Mouse (Mus musculus) CH12.LX (cell line): ENCODE measurements around the gene 6430548M08Rik. TPM values are rescaled to one million over a fixed set of nuclear protein-coding genes. Genes with fewer than 3 reads are reported as not detected.

Experiments
- DNase-seq: peaks from one replicate; pipeline ENCODE4 v3.0.0-alpha.2; 2013; ENCODE audit errors: extremely low read depth
- H3K27ac ChIP-seq: 2 replicates; pipeline ENCODE4 v1.5.1; 2012; ENCODE audit warnings: low read depth, mild to moderate bottlenecking, control low read depth, moderate library complexity; ENCODE audit not compliant: insufficient read depth
- H3K27me3 ChIP-seq: replicated peaks from 2 replicates; pipeline ENCODE3; 2012; ENCODE audit warnings: inconsistent platforms
- H3K36me3 ChIP-seq, 2 experiments: replicated peaks in 1 of 2; 2 replicates each; pipeline versions ENCODE3 to v1.6.1; 2012; ENCODE audit warnings: inconsistent platforms in 1 of 2, low read length in 1 of 2, mild to moderate bottlenecking in 1 of 2, mixed read lengths in 1 of 2, moderate library complexity in 1 of 2; ENCODE audit not compliant: control insufficient read depth in 1 of 2, insufficient read depth in 1 of 2
- H3K4me1 ChIP-seq, 2 experiments: 2 replicates each; pipeline ENCODE4 v1.6.1; 2012; ENCODE audit warnings: inconsistent platforms in 1 of 2, moderate library complexity in 1 of 2; ENCODE audit not compliant: insufficient read depth in 2 of 2, control insufficient read depth in 1 of 2
- H3K4me2 ChIP-seq: 2 replicates; pipeline ENCODE4 v1.6.1; 2012; ENCODE audit warnings: low read depth, mild to moderate bottlenecking, control low read depth; ENCODE audit not compliant: poor library complexity, insufficient read depth, severe bottlenecking
- H3K4me3 ChIP-seq, 3 experiments: fragments of 150-350 bp in 1 of 3; sonication (generic) in 1 of 3; replicated peaks in 1 of 3; 2 replicates each; pipeline versions ENCODE3 to v1.5.1; 2011 to 2012; ENCODE audit warnings: low read depth in 2 of 3, low read length in 2 of 3, mild to moderate bottlenecking in 2 of 3, moderate library complexity in 2 of 3, control low read depth in 1 of 3, improper control_type of control experiment in 1 of 3, inconsistent platforms in 1 of 3, mixed read lengths in 1 of 3; ENCODE audit not compliant: poor library complexity in 1 of 3
- H3K79me2 ChIP-seq: replicated peaks from 2 replicates; pipeline ENCODE4 v1.6.1; 2012; ENCODE audit warnings: mild to moderate bottlenecking, moderate library complexity; ENCODE audit not compliant: control insufficient read depth, poor library complexity, insufficient read depth, severe bottlenecking; ENCODE audit errors: extremely low read depth
- H3K9ac ChIP-seq: 2 replicates; pipeline ENCODE4 v1.6.1; 2012; ENCODE audit warnings: low read depth, mild to moderate bottlenecking, control low read depth, moderate library complexity; ENCODE audit not compliant: insufficient read depth
- H3K9me3 ChIP-seq: replicated peaks from 2 replicates; pipeline ENCODE3; 2012; ENCODE audit warnings: low read length, inconsistent platforms, mixed read lengths
- BHLHE40 ChIP-seq: IDR thresholded peaks from 2 replicates; pipeline ENCODE4 v1.6.1; 2011; ENCODE audit warnings: mild to moderate bottlenecking, low read depth, low read length, improper control_type of control experiment
- CHD1 ChIP-seq: IDR thresholded peaks from 2 replicates; pipeline ENCODE4 v1.6.1; 2012; ENCODE audit warnings: low read depth, low read length, improper control_type of control experiment, inconsistent platforms
- CHD2 ChIP-seq: IDR thresholded peaks from 2 replicates; pipeline ENCODE4 v1.6.1; 2011; ENCODE audit warnings: low read length, improper control_type of control experiment
- EP300 ChIP-seq: IDR thresholded peaks from 2 replicates; pipeline ENCODE4 v1.6.1; 2011; ENCODE audit warnings: low read length, improper control_type of control experiment
- ETS1 ChIP-seq: conservative IDR thresholded peaks from 2 replicates; pipeline ENCODE4 v1.6.1; 2012; ENCODE audit warnings: low read depth, mild to moderate bottlenecking, inconsistent platforms, low read length, improper control_type of control experiment, moderate library complexity
- GABPA ChIP-seq: IDR thresholded peaks from 2 replicates; pipeline ENCODE4 v1.6.1; 2012; ENCODE audit warnings: low read depth, low read length, improper control_type of control experiment, inconsistent platforms; ENCODE audit not compliant: insufficient replicate concordance
- IRF4 ChIP-seq: IDR thresholded peaks from 2 replicates; pipeline ENCODE4 v1.6.1; 2014; ENCODE audit warnings: low read depth, mild to moderate bottlenecking, inconsistent platforms, low read length, improper control_type of control experiment
- MAFK ChIP-seq: IDR thresholded peaks from 2 replicates; pipeline ENCODE4 v1.6.1; 2011; ENCODE audit warnings: low read length, improper control_type of control experiment; ENCODE audit not compliant: insufficient replicate concordance
- MAZ ChIP-seq: IDR thresholded peaks from 2 replicates; pipeline ENCODE4 v1.6.1; 2012; ENCODE audit warnings: low read depth, mild to moderate bottlenecking, inconsistent platforms, low read length, improper control_type of control experiment, moderate library complexity
- MEF2A ChIP-seq: IDR thresholded peaks from 2 replicates; pipeline ENCODE4 v1.6.1; 2014; ENCODE audit warnings: low read depth, mild to moderate bottlenecking, inconsistent platforms, low read length, improper control_type of control experiment, borderline replicate concordance
- MXI1 ChIP-seq: IDR thresholded peaks from 2 replicates; pipeline ENCODE4 v1.6.1; 2011; ENCODE audit warnings: mild to moderate bottlenecking, low read depth, low read length, improper control_type of control experiment
- MYC ChIP-seq: IDR thresholded peaks from 2 replicates; pipeline ENCODE4 v1.6.1; 2011; ENCODE audit warnings: low read depth, mild to moderate bottlenecking, improper control_type of control experiment, low read length
- NELFE ChIP-seq: IDR thresholded peaks from 2 replicates; pipeline ENCODE4 v1.6.1; 2011; ENCODE audit warnings: low read depth, low read length, improper control_type of control experiment
- PAX5 ChIP-seq: IDR thresholded peaks from 2 replicates; pipeline ENCODE4 v1.6.1; 2012; ENCODE audit warnings: low read length, inconsistent platforms, mixed read lengths
- POLR2A ChIP-seq: IDR thresholded peaks from 2 replicates; pipeline ENCODE4 v1.6.1; 2011; ENCODE audit warnings: low read depth, mild to moderate bottlenecking, improper control_type of control experiment, low read length
- POLR2AphosphoS2 ChIP-seq: IDR thresholded peaks from 2 replicates; pipeline ENCODE4 v1.6.1; 2011; ENCODE audit warnings: low read depth, low read length, improper control_type of control experiment
- RAD21 ChIP-seq: IDR thresholded peaks from 2 replicates; pipeline ENCODE4 v1.6.1; 2011; ENCODE audit warnings: low read depth, mild to moderate bottlenecking, low read length, improper control_type of control experiment, moderate library complexity
- SIN3A ChIP-seq: IDR thresholded peaks from 2 replicates; pipeline ENCODE4 v1.6.1; 2012; ENCODE audit warnings: low read length, improper control_type of control experiment, inconsistent platforms
- SMC3 ChIP-seq: IDR thresholded peaks from 2 replicates; pipeline ENCODE4 v1.6.1; 2011; ENCODE audit warnings: low read depth, low read length, improper control_type of control experiment
- TBP ChIP-seq: conservative IDR thresholded peaks from 2 replicates; pipeline ENCODE4 v1.6.1; 2011; ENCODE audit warnings: low read depth, low read length, improper control_type of control experiment
- TCF12 ChIP-seq: IDR thresholded peaks from 2 replicates; pipeline ENCODE4 v1.6.1; 2014; ENCODE audit warnings: low read depth, mild to moderate bottlenecking, inconsistent platforms, low read length, improper control_type of control experiment
- UBTF ChIP-seq: IDR thresholded peaks from 2 replicates; pipeline ENCODE4 v1.6.1; 2012; ENCODE audit warnings: low read depth, mild to moderate bottlenecking, inconsistent platforms, low read length, improper control_type of control experiment, moderate library complexity
- USF1 ChIP-seq: IDR thresholded peaks from 2 replicates; pipeline ENCODE4 v1.6.1; 2014; ENCODE audit warnings: low read depth, mild to moderate bottlenecking, inconsistent platforms, low read length, improper control_type of control experiment
- ZC3H11A ChIP-seq: IDR thresholded peaks from 2 replicates; pipeline ENCODE4 v1.6.1; 2012; ENCODE audit warnings: low read depth, mild to moderate bottlenecking, inconsistent platforms, low read length, improper control_type of control experiment
- ZMIZ1 ChIP-seq: IDR thresholded peaks from 2 replicates; pipeline ENCODE4 v1.6.1; 2012; ENCODE audit warnings: low read depth, mild to moderate bottlenecking, inconsistent platforms, low read length, improper control_type of control experiment
- ZNF384 ChIP-seq: IDR thresholded peaks from 2 replicates; pipeline ENCODE4 v1.6.1; 2012; ENCODE audit warnings: low read depth, low read length, improper control_type of control experiment, inconsistent platforms
- dilution Hi-C: fragments of 300-500 bp; cut with MboI; formaldehyde crosslinking; loops from 2 replicates; pipeline ENCODE4 v1.14.3; 2020; ENCODE audit warnings: low sequenced_read_pairs; ENCODE audit not compliant: extremely low pct_unique_long_range_greater_than_20kb, extremely low pct_ligation_motif_present
- in situ Hi-C: fragments of 300-500 bp; cut with MboI; formaldehyde crosslinking; loops from 3 replicates; pipeline ENCODE4 v1.14.3; 2019; ENCODE audit warnings: low sequenced_read_pairs, low pct_ligation_motif_present, low pct_unique_long_range_greater_than_20kb, mixed read lengths
- polyA plus RNA-seq: library from polyadenylated mRNA; unstranded; fragments of >175 nt; gene quantifications from 2 replicates; pipeline ENCODE4 v1.2.1, GENCODE M21; 2012; ENCODE audit warnings: low read depth; ENCODE audit not compliant: insufficient read length
- total RNA-seq, 2 experiments: library from RNA; depleted of rRNA; stranded (reverse); fragments of 300-350 nt in 1 of 2; fragments of >200 nt in 1 of 2; gene quantifications; 2 replicates each; pipeline ENCODE4 v1.2.3; 2012 to 2014

The 6430548M08Rik gene
- total and polyA plus RNA-seq, 3 experiments: 0.13 TPM; not detected in 2

DNA sequence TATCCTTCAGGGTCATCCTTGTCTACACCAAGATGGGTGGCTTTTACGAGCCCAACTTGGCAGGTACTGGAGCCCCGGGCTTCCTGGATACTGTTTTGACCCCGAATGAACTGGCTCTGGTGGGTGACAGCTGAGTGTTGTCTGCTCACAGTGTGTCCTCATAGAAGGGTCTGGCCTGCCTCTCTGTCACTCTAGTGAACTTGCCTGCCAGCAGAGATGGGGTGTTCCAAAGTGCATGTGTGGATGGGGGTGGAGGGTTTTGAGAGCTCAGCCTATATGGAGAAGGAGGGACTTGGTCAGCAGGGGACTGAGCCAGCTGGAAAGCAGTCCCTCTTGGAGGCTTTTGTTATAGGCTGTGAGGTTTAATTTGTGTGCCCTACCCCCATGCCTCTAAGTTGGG, 88.6 kb downstream of the 6430548M08Rik start:
- TF ChIP-seq BHLHE40 (no peak), USF1 (no peak), POLR2A (no peak), UBTF (no peak), MAZ (no peak), MEF2A (no peak), MXI1 (no peak), NELFE (no peak), MAFK (no peak), SMC3 (no peak), IRF4 (no peak), CHD2 (no peak), SIN3A (no peak), POLR2AphosphoS2 (no peak), CHD1 (no peak), GABPA (no peak), RAD21 (no peak), TCF12 (no peak)
- Histone ChIP-seq H3K9ac (no peak overlapping the region), H3K4me1 (peaks cover 0 to 5% of the 10 kb centered on the region in 2 experiments; a peak in 1 of 4 replicates), H3K79me2 (no peaks in the 10 kb centered on the region), H3K27me3 (peaks cover 20% of the 10 kb centered on the region), H3K36me3 (no peaks in the 10 kb centered on the region), H3K4me3 (no peak overlapping the region), H3K9me3 (peaks cover 9% of the 10 kb centered on the region), H3K4me2 (no peak overlapping the region), H3K27ac (no peak overlapping the region)
- dilution Hi-C loops (no loop called here), in situ Hi-C loops (no loop called here)
- no peak for DNase-seq

DNA sequence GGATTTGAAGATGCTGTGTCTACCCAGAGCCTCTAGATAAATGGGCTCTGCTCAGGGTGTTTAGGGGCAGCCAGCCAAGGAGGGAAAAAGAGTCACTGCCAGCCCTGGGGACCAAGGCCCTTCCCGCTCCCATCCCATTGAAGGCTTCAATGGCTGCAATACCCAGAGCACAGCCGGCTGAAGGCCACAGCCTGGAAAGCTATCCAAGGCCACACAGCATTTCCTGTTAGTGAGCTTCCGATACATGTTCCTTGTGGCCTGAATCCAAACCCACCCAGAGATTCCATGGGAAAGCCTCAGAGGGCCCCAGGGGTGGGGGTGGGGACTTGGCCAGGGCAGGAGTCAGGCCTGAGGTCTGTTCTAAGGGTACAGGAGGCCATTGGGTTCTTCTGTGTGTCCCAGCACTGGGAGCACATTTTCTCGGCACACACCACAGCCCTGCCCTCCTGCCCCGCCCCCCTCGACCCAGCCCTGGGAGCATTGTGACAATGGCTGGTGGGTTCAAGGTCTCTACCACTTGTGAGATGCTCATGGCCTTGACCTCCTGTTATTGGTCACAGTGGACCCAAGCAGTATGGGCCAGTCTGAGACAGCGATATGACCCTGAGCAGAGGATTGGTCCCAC, 90.9 kb downstream of the 6430548M08Rik start:
- no peaks in the 10 kb centered on the region for H3K36me3 ChIP-seq
- peaks cover 5% of the 10 kb centered on the region for H3K9me3 ChIP-seq
- H3K27ac ChIP-seq: no peak overlapping the region
- in situ Hi-C loops: no loop called here
- no peak overlapping the region for H3K4me3 ChIP-seq
- TF ChIP-seq EP300: no peak
- TF ChIP-seq BHLHE40: no peak
- TF ChIP-seq MYC: no peak
- TF ChIP-seq POLR2AphosphoS2: no peak
- TF ChIP-seq MEF2A: no peak
- TF ChIP-seq CHD1: no peak
- no peak for TF ChIP-seq ZMIZ1
- no peak for TF ChIP-seq ETS1
- TF ChIP-seq PAX5: no peak
- no peak for TF ChIP-seq ZNF384
- TF ChIP-seq TBP: no peak
- no peak for TF ChIP-seq ZC3H11A
- no peak for TF ChIP-seq POLR2A
- TF ChIP-seq TCF12: no peak
- no peak for DNase-seq
- H3K4me2 ChIP-seq: no peak overlapping the region
- no peaks in the 10 kb centered on the region for H3K79me2 ChIP-seq
- dilution Hi-C loops: no loop called here
- H3K27me3 ChIP-seq: peaks cover 20% of the 10 kb centered on the region
- H3K4me1 ChIP-seq: peaks cover 0 to 5% of the 10 kb centered on the region in 2 experiments; a peak in 1 of 4 replicates
- no peak overlapping the region for H3K9ac ChIP-seq
